Mouse (Mus musculus) hindbrain, embryonic 11.5 days (tissue): Measurements from ENCODE around the gene Vangl1. TPM values are rescaled to one million over a fixed set of nuclear protein-coding genes. Genes with fewer than 3 reads are reported as not detected.

Experiments
- ATAC-seq: fragments of 200-750 bp; cut with Nextera tagmentation; 2 replicates; pipeline ENCODE4 v1.8.0; 2017; ENCODE audit warnings: mild to moderate bottlenecking, moderate TSS enrichment, moderate library complexity; ENCODE audit not compliant: low FRiP score
- DNase-seq: peaks from one replicate; pipeline ENCODE4 v3.0.0-alpha.2; 2015; ENCODE audit warnings: low spot score
- H3K27ac ChIP-seq: fragments of 300-500 bp; sonication (generic); 2 replicates; pipeline ENCODE4 v1.5.1; 2014; ENCODE audit warnings: mild to moderate bottlenecking, low read depth, low read length
- H3K27me3 ChIP-seq: fragments of 300-500 bp; sonication (generic); 2 replicates; pipeline ENCODE4 v1.6.1; 2014; ENCODE audit warnings: mild to moderate bottlenecking, low read length, moderate library complexity, mixed read lengths; ENCODE audit not compliant: control insufficient read depth, insufficient read depth
- H3K36me3 ChIP-seq: fragments of 300-500 bp; sonication (generic); 2 replicates; pipeline ENCODE4 v1.6.1; 2014; ENCODE audit warnings: mild to moderate bottlenecking, low read length, moderate library complexity, mixed read lengths; ENCODE audit not compliant: control insufficient read depth, insufficient read depth
- H3K4me1 ChIP-seq: fragments of 300-500 bp; sonication (generic); replicated peaks from 2 replicates; pipeline ENCODE4 v1.6.1; 2014; ENCODE audit warnings: low read length, mixed read lengths; ENCODE audit not compliant: control insufficient read depth, insufficient read depth
- H3K4me2 ChIP-seq: fragments of 300-500 bp; sonication (generic); replicated peaks from 2 replicates; pipeline ENCODE4 v1.6.1; 2014; ENCODE audit warnings: mild to moderate bottlenecking, low read depth, low read length
- H3K4me3 ChIP-seq: fragments of 300-500 bp; sonication (generic); 2 replicates; pipeline ENCODE4 v1.5.1; 2014; ENCODE audit warnings: low read depth, low read length
- H3K9ac ChIP-seq: fragments of 300-500 bp; sonication (generic); 2 replicates; pipeline ENCODE4 v1.6.1; 2014; ENCODE audit warnings: low read depth, low read length
- H3K9me3 ChIP-seq: fragments of 300-500 bp; sonication (generic); 2 replicates; pipeline ENCODE4 v1.6.1; 2016; ENCODE audit warnings: low read length; ENCODE audit not compliant: control insufficient read depth
- WGBS: fragments of 180-500 bp; shearing (Covaris S2); extraction: QIAGEN DNeasy Blood & Tissue Kit; methylation state at CpG from one replicate; pipeline ENCODE4 v1.1.7; 2014; 5-methylcytosine and 5-hydroxymethylcytosine counted together
- polyA plus RNA-seq: library from polyadenylated mRNA; unstranded; fragments of >200 nt; fragmentation: Nextera tagmentation; extraction: Ambion mirVana; gene quantifications from 2 replicates; pipeline ENCODE4 v1.2.1, GENCODE M21; 2014

Vangl1 gene
- polyA plus RNA-seq, 1 experiment from 2014 or later = 12.3 TPM

DNA sequence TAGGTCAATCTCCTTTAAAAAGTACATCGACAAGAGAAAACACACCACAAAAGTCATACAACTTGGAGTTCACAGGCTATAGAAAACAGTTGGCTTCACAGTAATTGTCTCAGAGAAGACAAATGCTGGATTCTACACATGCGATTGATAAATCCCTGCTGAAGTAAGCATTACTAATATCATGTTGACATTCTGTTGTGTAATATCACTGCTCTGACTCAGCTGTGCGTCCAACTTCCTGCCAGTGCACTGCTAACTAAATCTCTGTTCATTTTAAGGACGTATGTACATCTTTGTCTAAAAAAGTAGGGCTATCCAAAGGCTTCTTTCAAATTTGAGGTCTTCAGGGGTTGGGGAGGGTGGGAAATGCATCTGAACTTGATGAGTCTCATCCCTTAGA is 17.1 kb downstream of the Vangl1 start:
- Histone ChIP-seq H3K9ac (no peak overlapping the region), H3K4me3 (no peak overlapping the region), H3K27ac (no peak overlapping the region), H3K4me2 (no peak overlapping the region), H3K36me3 (no peaks in the 10 kb centered on the region), H3K9me3 (no peaks in the 10 kb centered on the region), H3K4me1 (peaks cover 6% of the 10 kb centered on the region), H3K27me3 (peaks cover 7% of the 10 kb centered on the region)
- 85% methylated on average over 4 of the region's 4 CpGs for WGBS
- ATAC-seq = no peak
- no peak for DNase-seq

GRCm38 (mm10) chr3:102184721-102185120 is 19.8 kb downstream of the Vangl1 start:
- ATAC-seq (no peak), DNase-seq (no peak)
- peaks cover 3% of the 10 kb centered on the region for H3K4me1 ChIP-seq
- H3K9me3 ChIP-seq = no peaks in the 10 kb centered on the region
- no peak overlapping the region for H3K27ac ChIP-seq
- H3K4me3 ChIP-seq = no peak overlapping the region
- no peaks in the 10 kb centered on the region for H3K36me3 ChIP-seq
- no peak overlapping the region for H3K9ac ChIP-seq
- no peak overlapping the region for H3K4me2 ChIP-seq
- no peaks in the 10 kb centered on the region for H3K27me3 ChIP-seq
- WGBS = 69% methylated on average over 5 of the region's 5 CpGs

GRCm38 (mm10) chr3:102182601-102183000 is 21.9 kb downstream of the Vangl1 start:
- Histone ChIP-seq H3K27me3 (no peaks in the 10 kb centered on the region), H3K4me1 (no peaks in the 10 kb centered on the region), H3K9me3 (no peaks in the 10 kb centered on the region), H3K4me3 (no peak overlapping the region), H3K9ac (no peak overlapping the region), H3K27ac (no peak overlapping the region), H3K36me3 (no peaks in the 10 kb centered on the region), H3K4me2 (no peak overlapping the region)
- WGBS = 92% methylated on average over 2 of the region's 2 CpGs
- ATAC-seq (no peak), DNase-seq (no peak)

- H3K4me2 ChIP-seq = no peak overlapping the region
- no peak overlapping the region for H3K27ac ChIP-seq
- H3K9ac ChIP-seq = no peak overlapping the region
- no peaks in the 10 kb centered on the region for H3K9me3 ChIP-seq
- no peaks in the 10 kb centered on the region for H3K4me1 ChIP-seq
- no peak overlapping the region for H3K4me3 ChIP-seq
- no peak for DNase-seq
- H3K27me3 ChIP-seq = no peaks in the 10 kb centered on the region
- H3K36me3 ChIP-seq = no peaks in the 10 kb centered on the region
- WGBS = 74% methylated on average over 4 of the region's 4 CpGs
- ATAC-seq = no peak
Observed at GRCm38 (mm10) chr3:102181191-102181590, 23.3 kb downstream of the Vangl1 start.

DNA sequence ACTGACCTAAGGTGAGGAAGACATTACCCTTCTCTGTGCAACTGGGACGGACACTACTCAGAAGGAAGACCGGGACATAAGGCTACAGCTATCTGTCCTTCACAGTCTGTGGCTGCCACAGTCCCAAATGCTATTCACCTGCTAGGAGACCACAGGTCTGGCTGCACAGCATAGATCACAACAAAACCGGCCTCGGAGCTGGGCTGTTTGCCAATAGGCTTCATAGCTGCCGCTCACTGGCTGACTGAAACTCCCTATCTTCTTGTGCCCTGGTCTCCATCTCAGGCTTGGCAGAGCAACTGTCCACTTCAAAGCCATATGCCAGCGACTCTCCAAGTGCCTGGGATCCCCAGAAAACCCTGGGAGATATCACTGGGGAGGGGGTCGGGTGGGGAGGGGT is 23.7 kb downstream of the Vangl1 start:
- no peak overlapping the region for H3K27ac ChIP-seq
- H3K4me2 ChIP-seq = no peak overlapping the region
- DNase-seq = no peak
- 86% methylated on average over 7 of the region's 7 CpGs for WGBS
- H3K36me3 ChIP-seq = no peaks in the 10 kb centered on the region
- H3K27me3 ChIP-seq = no peaks in the 10 kb centered on the region
- no peaks in the 10 kb centered on the region for H3K4me1 ChIP-seq
- no peak for ATAC-seq
- H3K4me3 ChIP-seq = no peak overlapping the region
- no peak overlapping the region for H3K9ac ChIP-seq
- no peaks in the 10 kb centered on the region for H3K9me3 ChIP-seq

DNA sequence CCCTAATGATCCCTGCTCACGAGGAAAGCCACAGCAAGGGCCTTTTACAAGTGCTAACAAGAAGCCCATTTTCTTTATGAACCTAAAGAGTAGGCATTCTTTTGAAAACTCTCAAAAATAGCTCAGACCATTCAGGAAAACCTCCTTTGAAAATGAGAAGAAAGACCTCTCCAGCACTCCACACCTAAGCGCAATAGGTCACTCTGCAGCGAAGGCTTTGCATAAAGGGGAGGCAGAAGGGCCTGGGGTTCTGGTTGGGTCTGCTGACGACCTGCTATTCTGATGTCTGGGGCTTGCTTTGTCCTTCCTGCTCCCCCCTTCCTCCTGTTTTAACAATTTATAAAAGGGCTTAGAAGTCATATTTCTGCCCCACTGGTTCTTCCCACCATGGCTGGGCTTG is 24.6 kb downstream of the Vangl1 start:
- H3K4me1 ChIP-seq = no peaks in the 10 kb centered on the region
- no peaks in the 10 kb centered on the region for H3K27me3 ChIP-seq
- DNase-seq (no peak), ATAC-seq (no peak)
- no peak overlapping the region for H3K9ac ChIP-seq
- WGBS = 57% methylated on average over 4 of the region's 4 CpGs
- no peak overlapping the region for H3K4me3 ChIP-seq
- H3K9me3 ChIP-seq = no peaks in the 10 kb centered on the region
- H3K4me2 ChIP-seq = no peak overlapping the region
- H3K27ac ChIP-seq = no peak overlapping the region
- H3K36me3 ChIP-seq = no peaks in the 10 kb centered on the region

DNA sequence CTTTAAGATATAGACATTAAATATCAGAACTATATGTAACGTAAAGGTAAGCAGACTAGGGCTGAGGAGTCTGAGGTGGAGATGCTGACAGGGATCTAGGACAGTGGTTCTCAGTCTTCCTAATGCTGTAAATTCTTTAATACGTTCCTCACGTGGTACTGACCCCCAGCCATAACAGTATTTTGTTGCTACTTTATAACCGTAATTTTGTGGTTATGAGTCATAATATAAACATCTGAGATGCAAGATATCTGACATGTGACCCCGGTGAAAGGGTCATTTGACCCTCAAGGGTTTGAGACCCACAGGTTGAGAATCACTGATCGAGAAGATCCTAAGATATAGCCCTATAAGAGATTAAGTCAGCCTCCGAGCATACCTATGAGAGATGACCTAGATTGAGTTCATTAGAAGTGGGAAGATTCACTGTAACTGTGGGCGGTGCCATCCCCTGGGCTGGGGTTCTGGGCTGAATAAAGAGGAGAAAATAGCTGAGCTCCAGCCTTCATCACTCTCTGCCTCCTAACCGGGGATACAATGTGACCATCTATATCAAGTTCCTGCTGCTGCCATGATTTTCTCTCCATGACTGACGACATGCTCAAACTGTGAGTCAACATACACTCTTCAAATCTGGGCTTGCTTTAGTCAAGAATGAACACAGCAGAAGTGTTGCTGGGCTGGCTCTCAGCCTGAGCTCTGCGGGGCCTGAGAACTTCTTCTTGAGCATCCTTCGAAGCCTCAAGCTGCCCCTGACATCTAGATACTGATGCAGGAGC is 26.5 kb downstream of the Vangl1 start:
- ATAC-seq (no peak), DNase-seq (no peak)
- H3K27ac ChIP-seq = no peak overlapping the region
- H3K4me3 ChIP-seq = no peak overlapping the region
- H3K9ac ChIP-seq = no peak overlapping the region
- no peaks in the 10 kb centered on the region for H3K36me3 ChIP-seq
- no peaks in the 10 kb centered on the region for H3K27me3 ChIP-seq
- WGBS = 96% methylated on average over 12 of the region's 12 CpGs
- no peak overlapping the region for H3K4me2 ChIP-seq
- H3K9me3 ChIP-seq = no peaks in the 10 kb centered on the region
- H3K4me1 ChIP-seq = no peaks in the 10 kb centered on the region

- H3K4me1 ChIP-seq = no peaks in the 10 kb centered on the region
- WGBS = 85% methylated on average over 5 of the region's 5 CpGs
- H3K27ac ChIP-seq = no peak overlapping the region
- H3K27me3 ChIP-seq = no peaks in the 10 kb centered on the region
- DNase-seq = no peak
- H3K9ac ChIP-seq = no peak overlapping the region
- H3K36me3 ChIP-seq = no peaks in the 10 kb centered on the region
- ATAC-seq = no peak
- H3K4me3 ChIP-seq = no peak overlapping the region
- H3K4me2 ChIP-seq = no peak overlapping the region
- no peaks in the 10 kb centered on the region for H3K9me3 ChIP-seq
Observed at GRCm38 (mm10) chr3:102176116-102176515, 28.4 kb downstream of the Vangl1 start.

- no peak overlapping the region for H3K4me2 ChIP-seq
- DNase-seq (no peak), ATAC-seq (no peak)
- H3K4me3 ChIP-seq = no peak overlapping the region
- H3K36me3 ChIP-seq = no peaks in the 10 kb centered on the region
- no peaks in the 10 kb centered on the region for H3K27me3 ChIP-seq
- WGBS = 88% methylated on average over 17 of the region's 18 CpGs
- H3K4me1 ChIP-seq = no peaks in the 10 kb centered on the region
- H3K9ac ChIP-seq = no peak overlapping the region
- no peaks in the 10 kb centered on the region for H3K9me3 ChIP-seq
- no peak overlapping the region for H3K27ac ChIP-seq
Observed at GRCm38 (mm10) chr3:102175701-102176100, 28.8 kb downstream of the Vangl1 start.
